Mouse (Mus musculus) frontal cortex, postnatal 25 days (tissue): ENCODE data around the gene Runx2.

Experiments
- DNase-seq, 2 experiments: peaks; one replicate each; pipeline ENCODE4 v3.0.0; 2022; ENCODE audit warnings: low spot score in 2 of 2

Runx2 gene

DNA sequence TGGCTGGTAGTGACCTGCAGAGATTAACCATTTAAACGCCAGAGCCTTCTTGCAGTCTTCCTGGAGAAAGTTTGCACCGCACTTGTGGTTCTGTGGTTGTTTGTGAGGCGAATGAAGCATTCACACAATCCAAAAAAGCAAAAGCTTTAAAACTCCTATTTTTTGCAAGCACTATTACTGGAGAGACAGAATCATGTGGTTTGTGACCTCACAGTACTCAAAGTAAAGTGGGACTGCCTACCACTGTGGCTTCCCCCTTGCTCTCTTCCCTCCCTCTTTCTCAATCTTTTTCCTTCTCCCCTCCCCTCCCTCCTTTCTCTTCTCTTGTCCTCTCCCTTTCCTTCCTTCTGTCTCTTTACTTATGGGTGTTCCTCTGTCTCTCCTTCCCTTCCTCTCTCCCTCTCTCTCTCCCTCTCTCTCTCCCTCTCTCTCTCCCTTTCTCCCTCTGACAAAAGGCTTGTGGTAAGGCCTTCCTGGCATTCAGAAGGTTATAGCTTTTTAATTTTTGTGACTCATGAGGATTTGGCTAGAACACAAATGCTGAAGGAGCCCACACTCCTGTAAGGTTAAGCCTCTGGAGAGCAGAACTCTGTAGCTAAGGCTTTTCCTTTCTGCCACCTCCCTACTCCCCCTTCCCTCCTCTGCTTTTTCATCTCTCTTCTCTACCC lies at the start of gene Runx2:
Gene Runx2 (minus strand): TSS at position 290 of the 668 bp plus-strand sequence.
- no peak for DNase-seq

DNA sequence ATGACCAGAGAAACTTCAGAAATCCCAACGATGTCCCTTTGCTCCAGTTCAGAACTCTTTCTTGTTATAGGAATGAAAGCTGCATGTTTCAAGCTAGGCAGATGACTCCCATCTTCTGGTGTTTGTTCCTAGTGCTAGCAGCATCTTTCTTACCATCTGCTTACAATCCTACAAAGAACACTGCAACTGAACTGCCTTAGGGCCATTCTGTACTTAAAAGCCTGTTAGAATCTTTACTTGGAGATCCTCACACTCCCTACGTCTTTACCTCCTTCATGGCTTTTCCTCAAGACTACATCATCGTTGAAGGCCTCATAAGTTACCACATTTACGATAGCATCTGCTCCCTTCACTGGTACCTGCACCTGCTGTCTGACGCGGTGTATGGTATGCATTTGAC lies 48.6 kb upstream of the Runx2 start:
- DNase-seq = no peak

DNA sequence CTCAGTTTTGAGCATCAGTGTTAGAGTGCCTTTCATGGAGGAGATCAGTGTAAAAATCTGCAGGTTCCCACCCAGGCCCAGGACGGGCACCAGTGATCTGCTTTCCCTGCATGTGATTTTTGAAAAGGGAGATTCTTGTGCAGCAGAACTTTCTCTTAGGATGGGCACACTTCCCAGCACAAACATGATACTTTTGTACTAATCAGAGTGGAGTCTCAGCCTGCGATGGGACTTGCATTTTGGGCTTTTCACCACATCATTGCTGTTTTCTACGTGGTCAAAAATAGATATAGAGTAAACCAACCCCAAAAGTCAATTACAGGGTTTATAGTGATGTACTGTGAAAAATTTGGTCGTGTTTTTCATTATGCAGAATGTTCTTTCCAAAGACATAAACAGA lies 27.6 kb upstream of the Runx2 start:
- no peak for DNase-seq

DNA sequence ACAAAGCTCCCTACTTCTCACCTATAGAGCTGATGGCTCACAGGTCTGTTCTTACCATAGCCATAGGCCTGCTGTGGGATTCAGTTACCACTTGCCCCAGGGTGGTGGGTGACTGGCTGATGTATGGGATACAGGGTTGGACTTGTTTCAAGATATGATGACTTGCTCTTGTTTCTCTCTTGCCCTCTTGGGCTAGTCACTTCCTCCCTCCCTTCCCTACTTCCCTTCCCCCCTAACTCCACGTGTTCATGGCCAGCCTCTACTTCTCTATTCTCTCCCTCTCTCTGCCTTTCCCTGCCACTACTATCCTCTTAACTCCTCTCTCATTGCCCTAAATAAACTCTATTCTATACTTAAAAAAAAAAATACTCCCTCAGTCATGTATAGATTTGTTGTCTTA lies 16.6 kb upstream of the Runx2 start:
- DNase-seq = no peak

DNA sequence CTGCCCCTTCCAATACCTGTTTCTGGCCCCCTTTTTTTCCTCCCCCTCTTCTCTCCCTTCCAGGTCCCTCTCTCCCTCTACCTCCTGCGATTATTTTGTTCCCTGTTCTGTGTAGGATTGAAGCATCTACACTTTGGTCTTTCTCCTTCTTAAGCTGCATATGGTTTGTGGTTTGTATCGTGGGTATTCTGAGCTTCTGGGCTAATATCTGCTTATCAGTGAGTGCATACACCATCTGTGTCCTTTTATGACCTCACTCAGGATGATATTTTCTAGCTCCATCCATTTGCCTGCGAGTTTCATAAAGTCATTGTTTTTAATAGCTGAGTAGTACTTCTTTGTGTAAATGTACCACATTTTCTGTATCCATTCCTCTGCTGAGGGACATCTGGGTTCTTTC lies 15.0 kb upstream of the Runx2 start:
- DNase-seq = no peak

DNA sequence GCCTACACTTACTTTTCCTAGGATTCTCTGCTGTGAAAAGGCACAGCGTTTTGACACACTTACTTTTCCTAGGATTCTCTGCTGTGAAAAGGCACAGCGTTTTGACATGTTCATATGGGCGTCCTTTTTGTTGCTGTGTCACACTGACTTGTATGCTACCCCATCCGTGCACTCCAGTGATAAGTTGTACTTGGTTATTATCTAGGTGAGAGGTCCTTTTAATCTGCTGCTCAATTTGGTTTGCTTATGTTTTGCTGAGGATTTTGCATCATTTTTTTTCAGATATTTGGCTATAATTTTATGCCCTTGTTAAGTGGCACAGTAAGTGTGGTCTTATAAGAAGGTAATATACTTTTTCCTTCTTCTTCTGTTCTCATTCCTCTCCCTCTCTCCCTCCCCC lies 13.4 kb upstream of the Runx2 start:
- DNase-seq = no peak

DNA sequence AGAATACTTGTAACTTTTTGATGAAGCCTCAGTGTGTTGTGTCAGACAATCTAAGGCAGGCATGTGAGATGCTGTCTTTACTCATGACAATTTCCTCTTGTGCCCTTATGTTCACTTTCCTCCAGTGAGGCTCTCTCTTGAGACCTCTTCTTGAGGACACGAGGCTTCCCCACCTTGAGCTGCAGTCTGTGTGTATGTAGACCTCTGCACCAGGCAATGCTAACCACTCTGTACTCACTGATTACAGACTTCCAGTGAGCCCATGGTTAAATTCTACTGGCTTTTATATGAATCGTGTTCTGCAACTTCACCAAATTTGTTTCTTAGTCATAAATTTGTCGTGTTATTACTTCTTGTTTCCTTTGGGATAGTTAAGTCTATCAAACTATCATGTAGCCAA lies 12.5 kb upstream of the Runx2 start:
- no peak for DNase-seq

DNA sequence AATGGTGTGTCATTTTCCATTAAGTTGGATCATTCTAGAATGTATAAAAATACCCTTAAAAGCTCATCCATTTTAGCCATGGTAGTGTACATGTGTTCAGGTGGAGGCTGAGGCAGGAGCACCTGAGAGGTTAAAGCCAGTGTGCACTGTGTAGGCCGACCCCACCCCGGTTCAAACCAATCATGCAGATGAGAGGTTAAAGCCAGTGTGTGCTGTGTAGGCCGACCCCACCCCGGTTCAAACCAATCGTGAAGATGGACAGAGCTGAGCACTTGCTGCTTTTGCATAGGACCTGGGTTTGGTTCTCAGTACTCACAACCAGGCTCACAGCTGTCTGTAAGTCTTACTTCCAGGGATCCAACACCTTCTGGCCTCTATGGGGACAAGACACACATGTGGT lies 7.3 kb upstream of the Runx2 start:
- no peak for DNase-seq

DNA sequence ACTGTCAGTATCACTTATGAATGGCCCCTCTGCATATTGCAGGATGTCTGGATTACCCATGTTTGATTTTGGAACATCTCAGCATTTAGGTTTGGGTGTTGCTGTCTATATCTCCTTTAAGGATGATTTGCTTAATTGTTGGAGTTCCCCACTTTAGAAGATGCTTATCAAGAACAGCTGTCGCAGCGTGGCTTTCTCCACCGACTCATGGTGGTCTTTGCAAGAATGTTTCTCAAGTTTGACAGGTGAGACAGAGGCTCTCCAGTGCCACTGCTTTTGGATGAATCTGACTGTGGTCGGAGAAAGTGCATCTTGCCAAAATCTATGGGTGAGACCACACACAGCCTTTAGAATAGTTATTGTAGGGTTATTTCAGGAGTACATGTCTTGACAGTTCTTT lies 5.2 kb upstream of the Runx2 start:
- no peak for DNase-seq

DNA sequence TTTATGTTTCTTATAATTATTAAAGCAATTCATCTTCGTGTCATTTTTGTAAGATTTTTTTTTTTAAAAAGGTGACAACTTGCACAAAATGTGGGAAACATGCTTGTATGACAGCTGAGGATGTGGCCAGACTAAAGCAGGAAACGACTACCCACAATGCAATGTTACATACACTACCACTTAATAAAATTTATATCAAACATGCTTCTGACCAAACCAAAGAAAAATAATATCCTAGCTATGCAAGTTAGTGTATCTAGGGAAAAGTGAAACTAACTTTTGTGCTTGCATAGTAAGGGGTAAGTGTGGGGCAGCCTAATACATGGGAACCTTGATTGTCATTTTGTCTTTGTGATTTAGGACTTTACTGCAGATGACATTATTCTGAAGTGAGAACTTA lies 4.2 kb upstream of the Runx2 start:
- no peak for DNase-seq

DNA sequence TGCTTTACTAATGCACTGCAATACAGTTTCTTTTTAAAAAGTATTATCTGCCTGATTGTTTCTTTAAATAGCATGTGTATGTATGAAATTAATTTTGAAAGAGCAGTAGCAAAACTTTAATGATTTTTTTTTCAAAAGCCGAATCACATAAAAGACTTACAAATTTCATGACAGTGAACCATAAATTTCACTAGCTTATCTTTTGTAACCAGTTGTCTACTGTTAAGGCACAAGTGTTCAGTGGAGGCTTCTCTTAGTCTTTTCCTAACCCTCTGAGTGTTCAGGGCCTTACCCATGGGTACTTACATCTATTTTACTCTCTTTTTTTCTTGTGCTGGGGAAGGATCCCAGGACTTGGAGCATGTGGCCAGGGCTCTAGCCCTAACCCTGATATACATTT lies 7.6 kb downstream of the Runx2 start:
- DNase-seq = no peak

DNA sequence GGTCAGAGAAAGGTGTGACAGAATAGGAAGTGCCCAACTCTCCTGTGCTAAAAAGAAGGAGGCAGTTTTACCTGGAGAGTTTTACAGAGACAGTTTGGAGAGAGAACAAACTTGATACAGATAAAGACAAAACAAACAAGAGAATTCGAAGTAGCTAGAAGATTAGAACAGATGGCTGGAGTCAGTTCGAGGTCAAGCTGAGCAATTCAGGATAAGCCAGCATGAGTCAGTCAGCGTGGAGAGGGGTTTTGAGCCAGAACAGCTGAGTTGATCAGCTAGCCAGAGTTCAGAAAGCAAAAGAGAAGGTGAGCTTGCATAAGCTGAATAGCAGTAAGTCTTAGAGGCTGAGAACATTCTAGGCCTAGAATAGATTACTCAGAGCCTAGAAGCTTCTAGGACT lies 17.3 kb downstream of the Runx2 start:
- DNase-seq = no peak

DNA sequence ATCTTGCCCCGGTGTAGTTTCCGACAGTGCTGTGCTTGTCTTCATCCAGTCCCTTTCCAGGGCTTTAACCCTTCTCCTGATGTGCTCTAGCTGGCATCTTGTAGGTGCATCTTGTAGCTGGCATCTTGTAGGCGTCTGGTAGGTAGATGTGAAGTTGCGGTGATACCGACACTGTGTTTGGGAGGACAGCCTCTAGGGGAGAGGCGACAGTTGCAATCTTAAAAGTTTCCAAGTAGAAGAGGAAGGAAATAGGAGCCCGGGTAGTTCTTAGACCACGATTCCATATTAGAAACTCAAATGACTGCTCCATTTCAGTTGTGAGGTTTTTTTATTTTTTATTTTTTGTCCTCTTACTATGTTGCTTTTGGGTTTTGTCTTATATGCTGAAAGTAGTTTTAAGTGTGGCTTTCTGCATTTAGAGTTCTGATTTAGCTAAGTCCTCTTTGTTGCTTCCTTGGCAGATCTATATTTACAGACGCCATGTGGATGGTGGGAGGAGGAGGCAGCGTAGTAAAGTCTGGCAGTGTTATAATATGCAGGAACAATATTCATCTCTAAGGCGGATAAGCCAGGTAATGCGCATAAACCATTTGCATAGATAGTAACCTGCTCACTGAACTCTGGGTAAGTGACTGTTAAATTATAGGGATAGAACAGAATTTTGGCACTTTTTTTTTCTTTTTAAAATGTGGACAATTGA lies 22.2 kb downstream of the Runx2 start:
- DNase-seq = no peak

DNA sequence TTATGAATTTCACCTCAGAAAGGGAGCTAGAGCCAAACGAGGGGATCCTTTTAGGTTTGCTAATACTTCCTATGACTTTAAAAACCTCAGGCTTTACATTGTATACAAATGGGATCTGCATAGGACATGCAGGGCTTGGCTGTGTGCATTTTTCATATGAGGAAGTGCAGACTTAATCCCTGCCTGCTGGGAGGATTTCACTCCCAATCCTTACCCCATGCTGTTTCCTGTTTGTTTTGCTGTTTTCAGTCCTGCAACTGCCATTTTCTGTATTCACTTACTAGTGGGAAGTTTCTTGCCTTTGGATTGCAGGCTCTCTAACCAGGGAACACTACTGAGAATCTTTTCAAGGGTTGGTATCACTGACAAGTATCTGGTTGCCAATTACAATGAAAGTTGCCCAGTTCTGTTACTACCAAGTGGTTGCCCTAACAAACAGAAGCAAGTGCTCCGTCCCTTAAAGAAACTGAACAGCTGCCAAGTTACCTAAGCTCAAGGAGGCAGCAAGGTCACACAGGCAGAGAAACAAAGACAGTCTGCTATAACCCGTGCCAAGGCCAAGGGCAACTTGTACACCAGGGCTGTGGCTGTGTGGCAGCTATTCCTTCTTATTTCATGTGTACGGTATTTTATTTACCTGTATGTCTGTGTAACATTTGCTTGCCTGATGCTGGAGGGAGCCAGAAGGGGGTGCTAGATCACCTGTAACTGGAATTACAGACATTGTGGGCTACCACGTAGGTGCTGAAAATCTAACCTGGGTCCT lies 25.4 kb downstream of the Runx2 start:
- DNase-seq = no peak

DNA sequence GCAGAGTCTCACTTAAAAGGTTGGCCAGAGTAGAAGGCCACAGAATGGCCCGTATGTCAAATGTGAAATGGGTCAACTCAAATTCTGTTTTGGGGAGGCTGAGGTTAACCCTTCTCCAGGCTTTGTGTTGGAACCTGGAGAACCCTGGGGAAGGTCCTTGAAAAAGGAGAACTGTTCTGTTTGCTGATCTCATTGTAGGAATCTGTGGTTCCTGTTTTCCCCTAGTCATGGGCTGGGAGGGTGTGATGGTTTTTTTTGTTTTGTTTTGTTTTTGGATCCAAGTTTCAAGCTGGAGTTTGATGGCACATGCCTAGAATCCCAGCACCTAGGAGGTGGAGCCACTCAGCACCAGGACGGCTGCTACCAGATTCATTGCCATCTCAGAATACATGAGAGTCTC lies 31.5 kb downstream of the Runx2 start:
- no peak for DNase-seq

DNA sequence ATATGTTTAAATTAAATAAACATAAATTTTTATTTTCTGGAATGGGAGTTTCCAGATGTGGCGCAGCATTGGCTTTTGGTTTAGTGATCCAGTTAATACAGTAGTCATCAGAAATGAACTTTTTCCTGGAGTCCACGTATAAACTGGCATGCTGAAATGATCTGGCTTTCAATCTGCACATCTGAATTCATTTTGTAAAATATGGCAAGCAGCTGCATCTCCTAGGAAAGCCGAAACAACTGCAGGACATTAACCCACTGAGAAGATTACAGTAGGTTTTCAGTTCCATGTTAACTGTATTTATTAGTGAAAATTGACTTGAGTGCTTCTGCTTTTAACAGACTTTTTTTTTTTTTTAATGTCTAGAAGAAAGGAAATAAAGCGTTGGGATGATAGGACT lies 32.2 kb downstream of the Runx2 start:
- no peak for DNase-seq

DNA sequence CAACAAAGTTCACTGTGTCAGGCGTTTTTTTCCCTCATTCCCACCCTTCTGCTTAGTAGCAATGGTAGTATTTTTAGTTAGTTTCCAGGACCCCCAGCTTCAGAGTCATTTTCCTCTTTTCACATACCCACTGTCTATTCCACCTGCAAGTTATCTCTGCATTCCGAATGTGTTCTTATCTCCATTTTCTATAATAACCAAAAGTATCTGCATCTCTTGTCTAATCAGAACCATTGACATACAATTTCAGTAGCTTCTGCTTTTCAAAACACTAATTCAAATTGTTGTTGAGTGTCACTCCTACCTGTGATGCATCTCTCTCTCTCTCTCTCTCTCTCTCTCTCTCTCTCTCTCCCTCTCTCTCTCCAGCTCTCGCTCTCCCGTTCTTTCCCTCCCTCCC lies 34.2 kb downstream of the Runx2 start:
- no peak for DNase-seq

DNA sequence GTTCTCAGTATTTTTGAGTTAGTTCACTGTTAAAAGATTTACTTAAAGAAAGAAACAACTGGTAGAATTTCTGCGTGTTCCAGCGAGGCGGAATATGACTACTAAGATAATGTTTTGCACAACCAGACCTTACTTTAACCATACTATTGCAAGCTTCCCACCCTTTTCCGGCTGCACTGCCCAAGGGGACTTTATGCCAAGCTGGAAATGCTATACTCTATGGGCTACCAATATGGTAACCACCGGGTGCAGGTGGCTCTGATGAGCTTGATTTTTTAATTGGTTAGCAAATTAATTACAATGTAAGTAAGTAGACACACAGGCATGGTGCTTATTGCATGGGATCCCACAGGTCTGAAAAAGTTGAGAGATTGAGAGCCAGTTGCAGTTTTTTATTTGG lies 36.5 kb downstream of the Runx2 start:
- DNase-seq = no peak

DNA sequence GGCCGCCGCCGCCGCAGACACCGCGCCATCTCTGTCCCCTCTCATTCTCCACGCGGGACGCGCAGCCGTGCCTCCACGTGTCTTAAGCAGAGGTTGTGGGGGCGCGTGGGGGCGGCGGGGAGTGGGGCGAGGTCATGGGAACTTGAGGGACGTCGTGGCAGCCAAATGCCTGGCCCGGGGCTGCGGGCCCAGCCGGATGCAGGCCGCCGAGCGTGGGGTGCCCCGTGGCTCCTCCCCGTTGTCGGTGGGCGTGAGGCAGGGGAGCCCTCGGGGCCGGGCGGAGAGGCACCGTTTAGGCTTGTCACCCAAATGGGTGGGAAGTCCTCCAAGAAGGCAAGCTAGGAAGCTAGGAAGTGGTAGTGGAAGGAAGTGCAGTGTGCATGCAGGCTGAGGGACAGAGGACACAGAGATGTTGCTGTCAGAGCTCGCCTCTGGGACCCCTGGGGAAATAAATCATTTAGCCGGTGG lies 37.2 kb downstream of the Runx2 start:
- peak; percentile 47 to 55 for DNase-seq

DNA sequence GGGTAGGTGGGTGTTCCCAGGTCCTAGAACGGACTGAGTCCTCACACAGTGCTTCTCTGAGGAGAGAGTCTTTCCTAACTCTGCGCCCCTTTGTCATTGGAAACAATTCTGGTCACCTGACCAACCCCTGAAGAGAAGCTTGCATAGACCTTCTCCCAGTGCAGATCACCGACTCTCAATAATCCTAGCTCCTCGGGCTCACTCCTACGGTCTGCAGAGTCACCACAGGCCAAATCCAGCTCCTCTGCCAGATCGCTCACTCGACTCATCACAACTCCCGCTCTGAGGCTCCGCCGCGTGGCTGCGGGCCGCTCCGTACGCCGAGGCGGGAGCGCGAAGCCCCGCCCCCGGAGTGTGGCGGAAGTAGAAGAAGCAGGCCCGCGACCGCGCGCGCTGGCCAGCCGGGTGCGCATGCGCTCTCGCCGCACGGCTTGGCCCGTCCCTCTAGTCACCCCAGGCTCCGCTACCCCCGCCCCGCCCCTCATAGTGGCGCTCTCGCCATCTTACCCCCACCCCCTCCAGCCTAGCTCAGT lies 37.8 kb downstream of the Runx2 start, which contains the start of gene Supt3:
Gene Supt3 (plus strand): TSS at position 415 of the 533 bp plus-strand sequence.
- peak; percentile 93 to 94 for DNase-seq

DNA sequence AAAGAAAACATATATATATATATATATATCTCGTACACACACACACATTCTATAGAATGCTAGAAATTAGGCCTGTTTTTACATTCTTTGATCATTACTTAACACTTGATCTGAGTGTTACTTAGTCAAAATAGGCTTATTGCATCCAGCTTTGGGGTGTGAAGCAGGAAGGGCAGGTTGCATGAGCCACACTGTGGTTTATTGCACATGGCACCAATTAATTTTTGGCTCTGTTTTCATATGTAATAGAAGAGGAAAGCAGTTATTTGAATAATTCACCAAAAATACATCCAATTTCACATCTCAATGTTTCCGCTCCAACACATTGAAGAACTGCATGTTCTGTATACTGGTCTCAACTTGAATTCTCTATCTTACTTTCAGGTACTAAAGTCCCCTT lies 42.0 kb downstream of the Runx2 start:
- no peak for DNase-seq

DNA sequence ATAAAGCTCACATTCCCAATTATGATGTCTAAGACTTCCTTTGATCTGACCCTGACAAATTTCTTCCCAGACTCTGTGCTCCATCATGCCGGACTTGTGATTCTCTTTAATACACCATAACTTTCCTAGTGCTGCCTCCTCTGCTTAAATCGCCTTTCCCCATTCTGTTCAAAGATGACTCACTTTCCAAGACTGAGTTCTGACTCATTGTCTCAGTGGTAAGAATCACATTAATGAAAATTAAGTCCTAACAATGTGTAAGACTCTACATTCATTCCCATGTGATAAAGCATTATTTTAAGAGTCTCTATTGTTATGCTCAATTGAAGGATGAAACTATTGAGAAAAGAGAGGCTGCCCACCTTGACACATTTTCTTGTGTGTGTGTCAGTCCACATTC lies 43.7 kb downstream of the Runx2 start:
- DNase-seq = no peak

DNA sequence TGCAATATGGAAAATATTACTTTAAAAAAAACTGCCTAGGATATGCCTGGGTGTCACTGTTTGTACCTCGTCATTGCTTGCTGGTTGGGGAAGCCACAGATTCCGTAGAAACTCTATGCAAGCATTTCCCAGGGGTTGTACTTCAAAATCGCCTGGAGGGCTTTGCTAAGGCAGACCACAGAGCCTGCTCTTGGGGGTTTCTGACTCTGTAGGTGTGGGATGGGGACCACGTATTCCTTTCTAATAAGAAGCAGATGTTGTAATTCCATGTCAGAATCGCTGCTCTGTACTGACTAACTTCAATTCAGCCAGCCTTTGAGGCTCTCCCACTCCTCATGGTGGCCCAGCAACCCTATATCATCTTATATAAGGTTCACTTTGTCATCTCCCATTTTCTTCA lies 46.1 kb downstream of the Runx2 start:
- DNase-seq = no peak
